Mouse (Mus musculus) lung, postnatal 10 days (tissue): ENCODE measurements around the gene Matk.

ENCODE experiments used
- DNase-seq: peaks from one replicate; pipeline ENCODE4 v3.0.0; 2021

The Matk gene

GRCm38 (mm10) chr10:81304597-81305238 lies 52.0 kb downstream of the Matk start:
- DNase-seq, result peak; percentile 81

- DNase-seq, result no peak
Measured at GRCm38 (mm10) chr10:81305663-81306062, 52.9 kb downstream of the Matk start.

GRCm38 (mm10) chr10:81306173-81306668 lies 53.5 kb downstream of the Matk start:
- DNase-seq, result no peak

GRCm38 (mm10) chr10:81306837-81307682 lies 54.3 kb downstream of the Matk start:
- no peak for DNase-seq

GRCm38 (mm10) chr10:81309571-81309970 lies 56.8 kb downstream of the Matk start:
- no peak for DNase-seq
